Mouse (Mus musculus) ES-Bruce4 (cell line): ENCODE measurements around the gene Nr2e1. TPM values are rescaled to one million over a fixed set of nuclear protein-coding genes. Genes with fewer than 3 reads are reported as not detected.

Experiments used
- H3K27ac ChIP-seq: 2 replicates; pipeline ENCODE4 v1.5.1; 2012; ENCODE audit warnings: low read length, inconsistent platforms; ENCODE audit not compliant: insufficient read depth
- H3K27me3 ChIP-seq: 2 replicates; pipeline ENCODE4 v1.6.1; 2012; ENCODE audit warnings: mild to moderate bottlenecking, low read length, inconsistent platforms; ENCODE audit not compliant: control insufficient read depth, poor library complexity, insufficient read depth, severe bottlenecking
- H3K36me3 ChIP-seq: 2 replicates; pipeline ENCODE4 v1.6.1; 2012; ENCODE audit warnings: inconsistent platforms, mild to moderate bottlenecking, low read length, moderate library complexity; ENCODE audit not compliant: control insufficient read depth, poor library complexity, insufficient read depth, severe bottlenecking
- H3K4me1 ChIP-seq: one replicate; pipeline ENCODE4 v1.8.1; 2011; ENCODE audit warnings: low read length; ENCODE audit not compliant: control insufficient read depth, insufficient read depth
- H3K4me3 ChIP-seq: 2 replicates; pipeline ENCODE4 v1.5.1; 2011; ENCODE audit warnings: low read depth, mild to moderate bottlenecking, low read length
- H3K9ac ChIP-seq: 2 replicates; pipeline ENCODE4 v1.6.1; 2012; ENCODE audit warnings: low read depth, mild to moderate bottlenecking, inconsistent platforms; ENCODE audit not compliant: poor library complexity, severe bottlenecking
- H3K9me3 ChIP-seq: replicated peaks from 2 replicates; pipeline ENCODE4 v1.6.1; 2012; ENCODE audit warnings: mild to moderate bottlenecking, low read length, inconsistent platforms; ENCODE audit not compliant: control insufficient read depth, poor library complexity, insufficient read depth, severe bottlenecking
- CTCF ChIP-seq: IDR thresholded peaks from one replicate; pipeline ENCODE4 v1.8.1; 2011; ENCODE audit warnings: low read depth, low read length
- EP300 ChIP-seq: IDR thresholded peaks from 2 replicates; pipeline ENCODE4 v1.6.1; 2011; ENCODE audit warnings: low read depth, low read length; ENCODE audit not compliant: insufficient read depth
- POLR2A ChIP-seq: IDR thresholded peaks from one replicate; pipeline ENCODE4 v1.8.1; 2011; ENCODE audit warnings: low read length; ENCODE audit not compliant: insufficient read depth
- polyA plus RNA-seq: library from polyadenylated mRNA; stranded (reverse); fragments of >200 nt; gene quantifications from 2 replicates; pipeline ENCODE4 v1.2.4, GENCODE M21; 2011; ENCODE audit warnings: low read depth; ENCODE audit not compliant: missing spikeins, insufficient read depth, insufficient read length

The Nr2e1 gene
- not detected in 2 replicates for polyA plus RNA-seq

DNA sequence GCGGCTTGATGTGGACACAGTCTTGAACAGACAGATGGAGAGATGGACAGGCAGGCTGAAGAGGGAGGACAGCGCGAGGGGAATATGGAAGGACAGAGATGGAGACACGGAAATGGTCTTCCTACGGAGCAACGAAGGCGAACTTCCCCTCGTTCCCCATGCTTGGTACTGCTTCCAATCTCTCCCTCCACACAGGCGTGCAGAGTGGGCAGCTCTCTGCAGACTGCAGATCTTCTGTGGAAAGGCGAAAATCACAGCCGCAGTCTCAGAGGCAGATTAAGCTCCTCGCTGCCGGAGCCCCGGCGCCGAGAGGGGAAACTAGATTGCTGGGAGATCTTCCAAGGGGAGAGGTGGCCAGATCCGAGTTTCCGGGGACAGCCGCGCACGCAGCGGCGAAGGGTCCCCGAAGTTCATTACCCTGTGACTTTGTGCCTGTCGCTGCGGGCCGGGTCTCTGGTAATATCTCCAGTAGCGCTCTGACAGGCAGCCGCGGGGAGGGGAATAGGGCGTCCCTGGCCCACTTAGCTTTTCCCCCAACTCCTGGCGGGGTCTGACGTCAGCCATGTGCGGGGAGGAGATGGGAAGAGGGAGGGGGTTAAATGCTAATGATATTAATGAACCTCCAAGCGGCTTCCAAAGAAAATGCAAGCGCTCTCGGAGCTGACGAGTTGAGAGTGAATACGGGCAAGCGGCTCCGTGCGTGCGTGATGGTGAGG, at the start of gene Nr2e1, which contains the start of gene Ostm1:
Nr2e1 (minus strand) TSS at position 476 of the 716 bp plus-strand sequence.
Ostm1 (plus strand) TSS at position 666 of the 716 bp plus-strand sequence.
- H3K27ac ChIP-seq: no peak within 1 kb of the TSS
- TF ChIP-seq EP300: no peak

GRCm38 (mm10) chr10:42632453-42633360, 49.3 kb upstream of the Nr2e1 start:
- TF ChIP-seq EP300 (no peak), POLR2A (no peak), CTCF (no peak)

More for the DNA sequence above, at the start of gene Nr2e1, which contains the start of gene Ostm1:
- Histone ChIP-seq H3K36me3 (no peaks in the 10 kb centered on the region), H3K27me3 (peaks cover 65% of the 10 kb centered on the region), H3K4me1 (no peaks in the 10 kb centered on the region), H3K9ac (0 out of 2 replicates have a peak within 1 kb of the TSS, but pooled peaks have one; percentile 10), H3K9me3 (no peaks in the 10 kb centered on the region), H3K4me3 (peak within 1 kb of the TSS; percentile 34)

GRCm38 (mm10) chr10:42631754-42632452, 48.5 kb upstream of the Nr2e1 start:
- H3K27ac ChIP-seq: no peak overlapping the region
- TF ChIP-seq POLR2A: no peak
- TF ChIP-seq CTCF: no peak
- TF ChIP-seq EP300: no peak
- H3K9me3 ChIP-seq: peaks cover 5% of the 10 kb centered on the region
- H3K4me3 ChIP-seq: peak overlapping the region; percentile 8
- H3K4me1 ChIP-seq: no peaks in the 10 kb centered on the region
- H3K9ac ChIP-seq: no peak overlapping the region
- peaks cover 17% of the 10 kb centered on the region for H3K27me3 ChIP-seq
- no peaks in the 10 kb centered on the region for H3K36me3 ChIP-seq

More at GRCm38 (mm10) chr10:42632453-42633360, 49.3 kb upstream of the Nr2e1 start:
- H3K36me3 ChIP-seq: no peaks in the 10 kb centered on the region
- H3K9ac ChIP-seq: no peak overlapping the region
- H3K4me3 ChIP-seq: no peak overlapping the region
- no peaks in the 10 kb centered on the region for H3K4me1 ChIP-seq
- peaks cover 17% of the 10 kb centered on the region for H3K27me3 ChIP-seq
- H3K27ac ChIP-seq: no peak overlapping the region
- peaks cover 5% of the 10 kb centered on the region for H3K9me3 ChIP-seq

GRCm38 (mm10) chr10:42630596-42631355, 47.3 kb upstream of the Nr2e1 start:
- H3K9me3 ChIP-seq: peaks cover 5% of the 10 kb centered on the region
- H3K4me1 ChIP-seq: no peaks in the 10 kb centered on the region
- H3K27me3 ChIP-seq: peaks cover 15% of the 10 kb centered on the region
- no peak overlapping the region for H3K27ac ChIP-seq
- no peak overlapping the region for H3K9ac ChIP-seq
- no peak overlapping the region for H3K4me3 ChIP-seq
- no peaks in the 10 kb centered on the region for H3K36me3 ChIP-seq
- TF ChIP-seq CTCF (no peak), POLR2A (no peak), EP300 (no peak)

- TF ChIP-seq POLR2A (no peak), CTCF (no peak), EP300 (no peak)
- Histone ChIP-seq H3K9ac (no peak overlapping the region), H3K27ac (no peak overlapping the region), H3K4me1 (no peaks in the 10 kb centered on the region), H3K4me3 (no peak overlapping the region), H3K36me3 (no peaks in the 10 kb centered on the region), H3K27me3 (no peaks in the 10 kb centered on the region), H3K9me3 (no peaks in the 10 kb centered on the region)
Observed at GRCm38 (mm10) chr10:42625907-42626306, 42.5 kb upstream of the Nr2e1 start.
